Mouse (Mus musculus): Measurements from ENCODE around the gene Rbm48.

DNA sequence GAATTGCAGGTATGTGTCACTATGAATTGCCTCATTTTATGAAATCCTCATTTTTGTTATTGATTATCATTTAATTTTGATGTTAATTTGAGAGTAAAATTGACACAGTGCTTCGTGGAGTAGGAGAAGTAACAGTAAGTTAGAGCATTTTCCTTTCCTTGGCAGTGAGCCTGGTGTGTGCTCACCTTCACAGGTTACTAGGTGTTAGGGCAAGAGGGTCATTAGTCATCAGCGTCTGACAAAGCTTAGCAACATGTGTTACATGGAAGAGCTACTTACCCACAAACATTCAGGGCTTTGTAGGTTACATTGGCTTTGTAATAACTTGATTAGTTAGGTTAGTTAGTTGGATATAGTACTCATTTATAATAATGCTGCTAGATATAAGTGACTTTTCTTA, 42.2 kb downstream of the Rbm48 start:
- TF ChIP-seq POLR2A (IDR thresholded peaks at IDR 0.05; ENCODE audit: extremely low read depth, insufficient read depth, low read length) (no peak), CTCF (IDR thresholded peaks at IDR 0.05; ENCODE audit: low read depth, low read length) (no peak)

Measured in liver, adult 2 months (tissue).